Mouse (Mus musculus): ENCODE measurements at regions not wholly inside any gene's neighbourhood (a gene's known extent, or its start where the extent isn't known, plus 50 kb on each side); places are given as distances from the start of the nearest gene placed in this dataset.

DNA sequence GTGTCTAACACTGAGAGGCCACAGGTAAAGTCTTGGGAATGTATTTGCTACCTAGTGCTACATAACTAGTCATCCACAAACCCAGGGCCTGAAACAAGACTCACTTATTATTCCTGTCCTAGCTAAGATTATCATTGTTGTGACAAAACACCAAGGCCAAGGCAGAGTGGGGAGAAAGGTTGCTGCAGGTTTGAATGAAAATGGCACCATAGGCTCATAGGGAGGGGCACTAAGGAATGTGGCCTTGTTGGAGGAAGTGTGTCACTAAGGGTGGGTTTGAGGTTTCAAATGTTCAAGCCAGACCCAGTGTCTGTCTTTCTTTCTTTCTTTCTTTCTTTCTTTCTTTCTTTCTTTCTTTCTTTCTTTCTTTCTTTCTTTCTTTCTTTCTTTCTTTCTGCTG, 174.9 kb upstream of the Ctnnb1 start:
- TF ChIP-seq CTCF (conservative IDR thresholded peaks at IDR 0.05; ENCODE audit: low read length): no peak
- TF ChIP-seq NANOG (IDR thresholded peaks at IDR 0.05; ENCODE audit: borderline replicate concordance, low read length): no peak

All from E14TG2a.4 (cell line).